Mouse (Mus musculus) kidney, adult 2 months (tissue): Measurements from ENCODE around the gene Chrm3.
"Not testable (repeated sequence)": the region's sequence is repeated elsewhere in the genome, so short reads cannot be mapped to it uniquely, and the experiment has no call there.

Experiments used
- CTCF ChIP-seq: fragments of 200-500 bp; conservative IDR thresholded peaks from 2 replicates; pipeline ENCODE4 v1.5.1; 2011; ENCODE audit warnings: low read depth, mild to moderate bottlenecking, control low read depth, low read length, moderate library complexity, mixed read lengths; ENCODE audit not compliant: insufficient read depth, insufficient read length
- POLR2A ChIP-seq: fragments of 200-500 bp; IDR thresholded peaks from one replicate; pipeline ENCODE4 v1.6.1; 2011; ENCODE audit warnings: low read depth, low read length, control low read depth

- TF ChIP-seq CTCF, POLR2A: not testable (repeated sequence)
Measured at GRCm38 (mm10) chr13:9834146-9834679, 526.4 kb downstream of the Chrm3 start.
